Mouse (Mus musculus): ENCODE measurements around the gene Tle2. TPM values are rescaled to one million over a fixed set of nuclear protein-coding genes. Genes with fewer than 3 reads are reported as not detected.

Gene Tle2
- polyA plus RNA-seq, 1 experiment from 2014 or later, result 39.4 TPM

DNA sequence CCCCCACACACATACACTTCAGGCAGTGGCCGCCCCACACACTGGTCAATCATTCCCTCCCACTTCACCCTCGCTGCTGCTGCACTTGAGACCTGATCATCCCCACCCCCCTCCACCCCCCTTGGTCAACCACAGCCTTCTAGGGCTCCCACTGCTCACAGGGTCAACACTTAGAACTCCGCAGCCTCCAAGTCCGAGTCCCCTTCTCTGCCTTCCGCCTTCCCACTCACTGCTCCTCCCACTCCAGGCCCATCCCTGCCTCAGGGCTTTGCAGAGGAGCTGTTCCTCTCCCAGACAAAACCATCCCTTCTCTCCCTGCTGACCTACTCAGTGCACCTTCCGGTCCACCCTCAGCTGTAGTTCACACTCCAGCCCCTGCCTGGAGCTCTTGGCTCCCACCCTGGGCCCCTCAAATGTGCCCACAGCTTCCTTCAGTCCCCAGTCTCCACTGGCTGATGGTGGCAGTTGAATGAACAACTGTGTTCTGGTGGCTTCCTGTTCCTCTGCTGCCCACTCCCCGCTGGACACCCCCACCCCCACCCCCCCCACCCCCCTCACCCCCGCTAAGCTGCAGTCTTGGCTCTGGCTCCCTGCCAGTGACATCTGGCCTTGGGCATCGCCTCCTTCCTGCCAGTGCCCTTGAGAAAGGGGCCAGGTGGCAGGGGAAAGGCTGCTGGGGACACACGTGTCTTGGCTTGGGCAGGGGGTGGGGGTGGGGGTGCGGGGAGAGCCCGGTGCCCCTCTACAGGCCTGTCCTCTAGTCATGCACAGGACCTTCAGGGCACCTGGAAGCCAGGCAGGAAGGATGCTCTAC, 23.0 kb downstream of the Tle2 start:
- peaks cover 26% of the 10 kb centered on the region for H3K27me3 ChIP-seq
- peak overlapping the region; percentile 90 for H3K27ac ChIP-seq
- H3K4me2 ChIP-seq, result peak overlapping the region; percentile 53
- peak overlapping the region; percentile 24 for H3K4me3 ChIP-seq (replicated peaks)
- 3% methylated on average over 12 of the region's 12 CpGs for WGBS
- peaks cover 79% of the 10 kb centered on the region for H3K4me1 ChIP-seq (replicated peaks)
- H3K9ac ChIP-seq (replicated peaks), result peak overlapping the region; percentile 37
- H3K9me3 ChIP-seq, result no peaks in the 10 kb centered on the region
- no peaks in the 10 kb centered on the region for H3K36me3 ChIP-seq
- ATAC-seq (ENCODE audit: insufficient number of reproducible peaks, insufficient read depth, low FRiP score, low TSS enrichment, low read depth), result peak; percentile 27

DNA sequence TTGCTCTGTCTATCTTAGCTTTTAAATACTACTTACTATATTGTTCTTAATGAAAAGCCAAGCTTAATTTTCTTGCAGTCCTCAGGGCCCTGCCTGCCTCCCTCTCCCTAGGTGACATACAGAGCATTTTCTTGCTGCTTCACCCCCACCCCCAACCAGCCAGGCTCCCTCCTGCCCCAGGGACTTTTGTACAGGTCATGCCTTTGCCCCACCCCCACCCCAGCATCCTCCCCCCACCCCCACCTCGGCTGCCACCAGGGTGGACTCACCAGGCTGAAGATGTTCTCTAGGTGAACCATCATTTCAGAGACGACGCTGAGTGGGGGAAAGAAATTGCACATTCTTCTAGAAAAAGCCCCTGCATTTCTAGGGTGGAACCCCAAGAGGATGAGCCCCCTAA, 24.0 kb downstream of the Tle2 start:
- no peak overlapping the region for H3K4me2 ChIP-seq
- no peak overlapping the region for H3K9ac ChIP-seq (replicated peaks)
- H3K4me1 ChIP-seq (replicated peaks), result peaks cover 87% of the 10 kb centered on the region
- no peaks in the 10 kb centered on the region for H3K36me3 ChIP-seq
- peaks cover 23% of the 10 kb centered on the region for H3K27me3 ChIP-seq
- ATAC-seq (ENCODE audit: insufficient number of reproducible peaks, insufficient read depth, low FRiP score, low TSS enrichment, low read depth), result no peak
- no peak overlapping the region for H3K4me3 ChIP-seq (replicated peaks)
- WGBS, result 34% methylated on average over 3 of the region's 3 CpGs
- H3K27ac ChIP-seq, result peak overlapping the region; percentile 62; the same call in 1 of the 2 replicates
- no peaks in the 10 kb centered on the region for H3K9me3 ChIP-seq

- ATAC-seq (ENCODE audit: insufficient number of reproducible peaks, insufficient read depth, low FRiP score, low TSS enrichment, low read depth), result no peak
- H3K4me3 ChIP-seq (replicated peaks), result no peak overlapping the region
- peak overlapping the region; percentile 62; the same call in 1 of the 2 replicates for H3K27ac ChIP-seq
- H3K9ac ChIP-seq (replicated peaks), result no peak overlapping the region
- WGBS, result 27% methylated on average over 6 of the region's 6 CpGs
- H3K4me1 ChIP-seq (replicated peaks), result peaks cover 87% of the 10 kb centered on the region
- peaks cover 20% of the 10 kb centered on the region for H3K27me3 ChIP-seq
- H3K9me3 ChIP-seq, result no peaks in the 10 kb centered on the region
- no peaks in the 10 kb centered on the region for H3K36me3 ChIP-seq
- no peak overlapping the region for H3K4me2 ChIP-seq
Measured at GRCm38 (mm10) chr10:81598871-81599270, 24.5 kb downstream of the Tle2 start.

GRCm38 (mm10) chr10:81599630-81600029, 25.3 kb downstream of the Tle2 start:
- Histone ChIP-seq H3K4me3 (replicated peaks) (no peak overlapping the region), H3K27me3 (peaks cover 13% of the 10 kb centered on the region), H3K9me3 (no peaks in the 10 kb centered on the region), H3K4me2 (no peak overlapping the region), H3K36me3 (no peaks in the 10 kb centered on the region), H3K4me1 (replicated peaks) (peaks cover 84% of the 10 kb centered on the region), H3K9ac (replicated peaks) (no peak overlapping the region), H3K27ac (no peak overlapping the region)
- 55% methylated on average over 5 of the region's 5 CpGs for WGBS
- no peak for ATAC-seq (ENCODE audit: insufficient number of reproducible peaks, insufficient read depth, low FRiP score, low TSS enrichment, low read depth)

GRCm38 (mm10) chr10:81600096-81600495, 25.7 kb downstream of the Tle2 start:
- H3K27ac ChIP-seq, result peak overlapping the region; percentile 75
- H3K27me3 ChIP-seq, result peaks cover 9% of the 10 kb centered on the region
- no peak for ATAC-seq (ENCODE audit: insufficient number of reproducible peaks, insufficient read depth, low FRiP score, low TSS enrichment, low read depth)
- no peak overlapping the region for H3K9ac ChIP-seq (replicated peaks)
- WGBS, result 41% methylated on average over 10 of the region's 10 CpGs
- no peak overlapping the region for H3K4me3 ChIP-seq (replicated peaks)
- no peak overlapping the region for H3K4me2 ChIP-seq
- peaks cover 83% of the 10 kb centered on the region for H3K4me1 ChIP-seq (replicated peaks)
- H3K9me3 ChIP-seq, result no peaks in the 10 kb centered on the region
- no peaks in the 10 kb centered on the region for H3K36me3 ChIP-seq

DNA sequence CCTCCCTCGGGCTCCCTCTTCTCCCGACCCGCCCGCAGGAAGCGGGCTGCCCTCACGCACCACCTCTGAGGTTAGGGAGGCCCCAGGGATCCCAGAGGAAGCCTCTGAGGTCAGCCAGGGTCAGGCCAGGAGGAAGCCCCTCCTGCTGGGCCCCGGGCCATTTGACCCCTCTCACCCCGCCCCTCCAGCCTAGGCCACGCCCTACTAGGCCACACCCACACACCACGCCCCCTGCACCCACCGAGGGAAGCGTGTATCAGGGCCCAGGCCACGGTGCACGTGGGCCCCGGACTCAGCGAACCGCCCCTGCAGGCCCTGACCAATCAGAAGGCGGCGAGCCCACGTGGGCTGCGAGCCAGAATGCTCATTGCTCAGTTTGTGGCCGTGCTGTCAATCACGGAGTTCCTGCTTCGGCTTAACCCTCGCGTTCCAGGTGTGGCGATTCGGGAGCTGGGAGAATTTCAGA, 26.4 kb downstream of the Tle2 start, which contains the start of gene Tle6:
Tle6 (minus strand) TSS at position 336 of the 466 bp plus-strand sequence.
- no peak within 1 kb of the TSS for H3K9ac ChIP-seq (replicated peaks)
- no peaks in the 10 kb centered on the region for H3K9me3 ChIP-seq
- H3K4me1 ChIP-seq (replicated peaks), result peaks cover 83% of the 10 kb centered on the region
- H3K27ac ChIP-seq, result peak within 1 kb of the TSS; percentile 75
- peak within 1 kb of the TSS; percentile 51 for H3K4me2 ChIP-seq
- H3K4me3 ChIP-seq (replicated peaks), result peak within 1 kb of the TSS; percentile 25
- H3K36me3 ChIP-seq, result no peaks in the 10 kb centered on the region
- peak; percentile 73 for ATAC-seq (ENCODE audit: insufficient number of reproducible peaks, insufficient read depth, low FRiP score, low TSS enrichment, low read depth)
- H3K27me3 ChIP-seq, result peaks cover 2% of the 10 kb centered on the region; the same call in 1 of the 2 replicates
- under 1% methylated on average over 28 of the region's 28 CpGs for WGBS

DNA sequence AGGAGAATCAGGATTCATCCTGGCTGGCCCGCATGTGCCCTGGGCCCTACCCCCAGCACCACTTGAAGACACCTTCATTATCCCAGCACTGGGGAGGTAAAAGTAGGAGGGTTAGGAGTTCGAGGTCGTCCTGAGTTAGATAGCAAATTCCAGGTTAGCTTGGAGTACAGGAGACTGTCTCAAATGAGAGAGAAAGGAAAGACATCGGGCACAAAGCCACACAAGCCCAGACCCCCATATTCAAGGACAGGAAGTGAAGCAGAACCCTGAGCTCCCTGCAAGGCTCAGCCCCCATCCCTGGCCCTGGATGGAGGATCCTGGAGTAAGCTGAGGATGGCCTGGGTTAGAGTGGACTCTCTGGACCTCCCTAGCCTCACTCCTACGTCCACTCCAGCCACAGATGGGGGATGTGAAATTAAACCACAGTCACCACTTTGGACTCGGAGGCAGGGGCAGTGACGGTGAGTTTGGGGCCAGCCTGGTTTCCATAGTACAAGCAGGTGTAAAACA, 27.1 kb downstream of the Tle2 start:
- no peaks in the 10 kb centered on the region for H3K9me3 ChIP-seq
- H3K36me3 ChIP-seq, result no peaks in the 10 kb centered on the region
- no peak overlapping the region for H3K9ac ChIP-seq (replicated peaks)
- peak overlapping the region; percentile 51 for H3K4me2 ChIP-seq
- 14% methylated on average over 7 of the region's 7 CpGs for WGBS
- 0 out of 2 replicates have a peak overlapping the region, but pooled peaks have one; percentile 11 for H3K4me3 ChIP-seq (replicated peaks)
- ATAC-seq (ENCODE audit: insufficient number of reproducible peaks, insufficient read depth, low FRiP score, low TSS enrichment, low read depth), result no peak
- H3K27ac ChIP-seq, result peak overlapping the region; percentile 64; the same call in 1 of the 2 replicates
- H3K4me1 ChIP-seq (replicated peaks), result peaks cover 78% of the 10 kb centered on the region
- no peaks in the 10 kb centered on the region for H3K27me3 ChIP-seq

DNA sequence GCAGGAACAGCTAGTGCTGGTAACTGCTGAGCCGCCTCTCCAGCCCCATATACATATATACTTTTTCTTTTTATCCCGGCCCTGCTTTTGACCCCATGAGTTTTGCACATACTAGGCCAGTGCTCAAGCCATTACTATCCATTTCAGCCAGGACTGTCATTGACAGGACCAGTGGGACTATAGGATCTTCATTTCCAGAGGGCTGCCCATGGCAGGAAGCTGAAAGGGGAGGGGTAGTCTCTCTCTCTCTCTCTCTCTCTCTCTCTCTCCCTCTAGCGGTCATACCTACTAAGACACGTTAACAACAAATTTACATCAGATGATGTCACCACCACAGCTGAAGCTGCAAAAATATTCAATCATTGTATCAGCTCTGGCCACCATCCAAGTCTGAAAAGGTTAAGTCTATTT, 28.4 kb downstream of the Tle2 start:
- 15% methylated on average over 4 of the region's 4 CpGs for WGBS
- no peaks in the 10 kb centered on the region for H3K27me3 ChIP-seq

GRCm38 (mm10) chr10:81604019-81604967, 29.9 kb downstream of the Tle2 start:
- peak; percentile 7; the same call in 1 of the 2 replicates for ATAC-seq (ENCODE audit: insufficient number of reproducible peaks, insufficient read depth, low FRiP score, low TSS enrichment, low read depth)
- WGBS, result 78% methylated on average over 12 of the region's 12 CpGs
- Histone ChIP-seq H3K4me2 (peak overlapping the region; percentile 88), H3K4me3 (replicated peaks) (peak overlapping the region; percentile 40), H3K9me3 (no peaks in the 10 kb centered on the region), H3K36me3 (peaks cover 7% of the 10 kb centered on the region; the same call in 1 of the 2 replicates), H3K27me3 (no peaks in the 10 kb centered on the region), H3K4me1 (replicated peaks) (peaks cover 56% of the 10 kb centered on the region), H3K27ac (peak overlapping the region; percentile 89; the same call in 1 of the 2 replicates), H3K9ac (replicated peaks) (no peak overlapping the region)

More for the DNA sequence above, 28.4 kb downstream of the Tle2 start:
- Histone ChIP-seq H3K27ac (no peak overlapping the region), H3K4me3 (replicated peaks) (no peak overlapping the region), H3K4me2 (no peak overlapping the region), H3K36me3 (no peaks in the 10 kb centered on the region), H3K4me1 (replicated peaks) (peaks cover 70% of the 10 kb centered on the region), H3K9ac (replicated peaks) (no peak overlapping the region), H3K9me3 (no peaks in the 10 kb centered on the region)
- no peak for ATAC-seq (ENCODE audit: insufficient number of reproducible peaks, insufficient read depth, low FRiP score, low TSS enrichment, low read depth)

GRCm38 (mm10) chr10:81604968-81605665, 30.8 kb downstream of the Tle2 start:
- Histone ChIP-seq H3K9me3 (no peaks in the 10 kb centered on the region), H3K4me3 (replicated peaks) (peak overlapping the region; percentile 40), H3K27ac (peak overlapping the region; percentile 89), H3K4me1 (replicated peaks) (peaks cover 49% of the 10 kb centered on the region), H3K36me3 (peaks cover 7% of the 10 kb centered on the region; the same call in 1 of the 2 replicates), H3K27me3 (no peaks in the 10 kb centered on the region), H3K9ac (replicated peaks) (peak overlapping the region; percentile 46), H3K4me2 (peak overlapping the region; percentile 88)
- ATAC-seq (ENCODE audit: insufficient number of reproducible peaks, insufficient read depth, low FRiP score, low TSS enrichment, low read depth), result no peak; the same call in 1 of the 2 replicates
- whole genome bisulfite sequencing, result 21% methylated on average over 29 of the region's 29 CpGs
